Mouse (Mus musculus) CH12.LX (cell line): ENCODE measurements around the gene Ift43. TPM values are rescaled to one million over a fixed set of nuclear protein-coding genes. Genes with fewer than 3 reads are reported as not detected.
A peak's percentile ranks its signal among the peaks of the same experiment; 100 is the strongest.

Experiments used
- DNase-seq: peaks from one replicate; pipeline ENCODE4 v3.0.0-alpha.2; 2013; ENCODE audit errors: extremely low read depth
- H3K27ac ChIP-seq: 2 replicates; pipeline ENCODE4 v1.5.1; 2012; ENCODE audit warnings: low read depth, mild to moderate bottlenecking, control low read depth, moderate library complexity; ENCODE audit not compliant: insufficient read depth
- H3K27me3 ChIP-seq: replicated peaks from 2 replicates; pipeline ENCODE3; 2012; ENCODE audit warnings: inconsistent platforms
- H3K36me3 ChIP-seq, 2 experiments: replicated peaks in 1 of 2; 2 replicates each; pipeline versions ENCODE3 to v1.6.1; 2012; ENCODE audit warnings: inconsistent platforms in 1 of 2, low read length in 1 of 2, mild to moderate bottlenecking in 1 of 2, mixed read lengths in 1 of 2, moderate library complexity in 1 of 2; ENCODE audit not compliant: control insufficient read depth in 1 of 2, insufficient read depth in 1 of 2
- H3K4me1 ChIP-seq, 2 experiments: 2 replicates each; pipeline ENCODE4 v1.6.1; 2012; ENCODE audit warnings: inconsistent platforms in 1 of 2, moderate library complexity in 1 of 2; ENCODE audit not compliant: insufficient read depth in 2 of 2, control insufficient read depth in 1 of 2
- H3K4me2 ChIP-seq: 2 replicates; pipeline ENCODE4 v1.6.1; 2012; ENCODE audit warnings: low read depth, mild to moderate bottlenecking, control low read depth; ENCODE audit not compliant: poor library complexity, insufficient read depth, severe bottlenecking
- H3K4me3 ChIP-seq, 3 experiments: fragments of 150-350 bp in 1 of 3; sonication (generic) in 1 of 3; replicated peaks in 1 of 3; 2 replicates each; pipeline versions ENCODE3 to v1.5.1; 2011 to 2012; ENCODE audit warnings: low read depth in 2 of 3, low read length in 2 of 3, mild to moderate bottlenecking in 2 of 3, moderate library complexity in 2 of 3, control low read depth in 1 of 3, improper control_type of control experiment in 1 of 3, inconsistent platforms in 1 of 3, mixed read lengths in 1 of 3; ENCODE audit not compliant: poor library complexity in 1 of 3
- H3K79me2 ChIP-seq: replicated peaks from 2 replicates; pipeline ENCODE4 v1.6.1; 2012; ENCODE audit warnings: mild to moderate bottlenecking, moderate library complexity; ENCODE audit not compliant: control insufficient read depth, poor library complexity, insufficient read depth, severe bottlenecking; ENCODE audit errors: extremely low read depth
- H3K9ac ChIP-seq: 2 replicates; pipeline ENCODE4 v1.6.1; 2012; ENCODE audit warnings: low read depth, mild to moderate bottlenecking, control low read depth, moderate library complexity; ENCODE audit not compliant: insufficient read depth
- H3K9me3 ChIP-seq: replicated peaks from 2 replicates; pipeline ENCODE3; 2012; ENCODE audit warnings: low read length, inconsistent platforms, mixed read lengths
- CHD2 ChIP-seq: IDR thresholded peaks from 2 replicates; pipeline ENCODE4 v1.6.1; 2011; ENCODE audit warnings: low read length, improper control_type of control experiment
- CTCF ChIP-seq, 2 experiments: IDR thresholded peaks in 1 of 2; conservative IDR thresholded peaks in 1 of 2; 2 replicates each; pipeline ENCODE4 v1.5.1; 2011 to 2012; ENCODE audit warnings: low read depth in 2 of 2, low read length in 2 of 2, improper control_type of control experiment in 1 of 2, inconsistent platforms in 1 of 2, mild to moderate bottlenecking in 1 of 2, moderate library complexity in 1 of 2
- ELF1 ChIP-seq: IDR thresholded peaks from 2 replicates; pipeline ENCODE4 v1.6.1; 2014; ENCODE audit warnings: low read depth, mild to moderate bottlenecking, inconsistent platforms, low read length, improper control_type of control experiment
- EP300 ChIP-seq: IDR thresholded peaks from 2 replicates; pipeline ENCODE4 v1.6.1; 2011; ENCODE audit warnings: low read length, improper control_type of control experiment
- ETS1 ChIP-seq: conservative IDR thresholded peaks from 2 replicates; pipeline ENCODE4 v1.6.1; 2012; ENCODE audit warnings: low read depth, mild to moderate bottlenecking, inconsistent platforms, low read length, improper control_type of control experiment, moderate library complexity
- IRF4 ChIP-seq: IDR thresholded peaks from 2 replicates; pipeline ENCODE4 v1.6.1; 2014; ENCODE audit warnings: low read depth, mild to moderate bottlenecking, inconsistent platforms, low read length, improper control_type of control experiment
- JUND ChIP-seq: conservative IDR thresholded peaks from 2 replicates; pipeline ENCODE4 v1.6.1; 2011; ENCODE audit warnings: low read depth, low read length, improper control_type of control experiment
- KAT2A ChIP-seq: IDR thresholded peaks from 2 replicates; pipeline ENCODE4 v1.6.1; 2012; ENCODE audit warnings: low read length, improper control_type of control experiment, inconsistent platforms; ENCODE audit not compliant: insufficient replicate concordance
- MAFK ChIP-seq: IDR thresholded peaks from 2 replicates; pipeline ENCODE4 v1.6.1; 2011; ENCODE audit warnings: low read length, improper control_type of control experiment; ENCODE audit not compliant: insufficient replicate concordance
- MAZ ChIP-seq: IDR thresholded peaks from 2 replicates; pipeline ENCODE4 v1.6.1; 2012; ENCODE audit warnings: low read depth, mild to moderate bottlenecking, inconsistent platforms, low read length, improper control_type of control experiment, moderate library complexity
- MXI1 ChIP-seq: IDR thresholded peaks from 2 replicates; pipeline ENCODE4 v1.6.1; 2011; ENCODE audit warnings: mild to moderate bottlenecking, low read depth, low read length, improper control_type of control experiment
- MYC ChIP-seq: IDR thresholded peaks from 2 replicates; pipeline ENCODE4 v1.6.1; 2011; ENCODE audit warnings: low read depth, mild to moderate bottlenecking, improper control_type of control experiment, low read length
- NRF1 ChIP-seq: IDR thresholded peaks from 2 replicates; pipeline ENCODE4 v1.6.1; 2014; ENCODE audit warnings: low read depth, mild to moderate bottlenecking, inconsistent platforms, low read length, improper control_type of control experiment, moderate library complexity
- PAX5 ChIP-seq: IDR thresholded peaks from 2 replicates; pipeline ENCODE4 v1.6.1; 2012; ENCODE audit warnings: low read length, inconsistent platforms, mixed read lengths
- RAD21 ChIP-seq: IDR thresholded peaks from 2 replicates; pipeline ENCODE4 v1.6.1; 2011; ENCODE audit warnings: low read depth, mild to moderate bottlenecking, low read length, improper control_type of control experiment, moderate library complexity
- SIN3A ChIP-seq: IDR thresholded peaks from 2 replicates; pipeline ENCODE4 v1.6.1; 2012; ENCODE audit warnings: low read length, improper control_type of control experiment, inconsistent platforms
- SMC3 ChIP-seq: IDR thresholded peaks from 2 replicates; pipeline ENCODE4 v1.6.1; 2011; ENCODE audit warnings: low read depth, low read length, improper control_type of control experiment
- TBP ChIP-seq: conservative IDR thresholded peaks from 2 replicates; pipeline ENCODE4 v1.6.1; 2011; ENCODE audit warnings: low read depth, low read length, improper control_type of control experiment
- USF1 ChIP-seq: IDR thresholded peaks from 2 replicates; pipeline ENCODE4 v1.6.1; 2014; ENCODE audit warnings: low read depth, mild to moderate bottlenecking, inconsistent platforms, low read length, improper control_type of control experiment
- ZKSCAN1 ChIP-seq: IDR thresholded peaks from 2 replicates; pipeline ENCODE4 v1.6.1; 2012; ENCODE audit warnings: low read depth, inconsistent platforms, low read length, improper control_type of control experiment, borderline replicate concordance
- dilution Hi-C: fragments of 300-500 bp; cut with MboI; formaldehyde crosslinking; loops from 2 replicates; pipeline ENCODE4 v1.14.3; 2020; ENCODE audit warnings: low sequenced_read_pairs; ENCODE audit not compliant: extremely low pct_unique_long_range_greater_than_20kb, extremely low pct_ligation_motif_present
- in situ Hi-C: fragments of 300-500 bp; cut with MboI; formaldehyde crosslinking; loops from 3 replicates; pipeline ENCODE4 v1.14.3; 2019; ENCODE audit warnings: low sequenced_read_pairs, low pct_ligation_motif_present, low pct_unique_long_range_greater_than_20kb, mixed read lengths
- polyA plus RNA-seq: library from polyadenylated mRNA; unstranded; fragments of >175 nt; gene quantifications from 2 replicates; pipeline ENCODE4 v1.2.1, GENCODE M21; 2012; ENCODE audit warnings: low read depth; ENCODE audit not compliant: insufficient read length
- total RNA-seq, 2 experiments: library from RNA; depleted of rRNA; stranded (reverse); fragments of 300-350 nt in 1 of 2; fragments of >200 nt in 1 of 2; gene quantifications; 2 replicates each; pipeline ENCODE4 v1.2.3; 2012 to 2014

The Ift43 gene
- total and polyA plus RNA-seq, 3 experiments: 2.0 to 8.6 (median 2.8) TPM

DNA sequence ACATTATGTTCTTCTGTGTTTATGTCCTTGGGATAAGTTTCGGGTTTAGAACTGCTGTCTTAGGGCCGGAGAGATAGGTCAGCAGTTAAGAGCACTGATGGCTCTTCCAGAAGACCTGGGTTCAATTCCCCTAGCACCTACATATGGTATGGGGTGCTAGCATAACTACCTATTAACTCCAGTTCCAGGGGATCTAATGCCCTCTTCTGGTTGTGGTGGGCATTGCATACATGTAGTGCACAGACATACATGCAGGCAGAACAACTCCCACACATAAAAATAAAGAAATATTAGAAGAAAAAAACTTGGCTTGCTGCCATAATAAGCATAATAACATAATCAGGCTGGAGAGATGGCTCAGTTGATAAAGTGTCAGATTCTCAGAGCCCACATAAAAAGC is 28.3 kb downstream of the Ift43 start:
- TF ChIP-seq PAX5: no peak
- TF ChIP-seq IRF4: no peak
- peak; percentile 58 for TF ChIP-seq RAD21
- no peak for TF ChIP-seq SIN3A
- no peak for TF ChIP-seq MAFK
- no peak for TF ChIP-seq KAT2A
- TF ChIP-seq ZKSCAN1: no peak
- TF ChIP-seq JUND: no peak
- TF ChIP-seq USF1: no peak
- no peak for TF ChIP-seq TBP
- peak; percentile 64 to 69 for TF ChIP-seq CTCF (conservative IDR thresholded peaks at IDR 0.05 in 1 of 2, IDR thresholded peaks at IDR 0.05 in 1 of 2; ENCODE audit: low read depth in 2 of 2, low read length in 2 of 2)
- no peak for TF ChIP-seq MXI1
- TF ChIP-seq ETS1: no peak
- peak; percentile 49 for TF ChIP-seq SMC3
- H3K27ac ChIP-seq: no peak overlapping the region
- peaks cover 0 to 21% of the 10 kb centered on the region in 2 experiments; a peak in 2 of 4 replicates for H3K4me1 ChIP-seq
- H3K9me3 ChIP-seq: no peaks in the 10 kb centered on the region
- no peak overlapping the region for H3K9ac ChIP-seq
- H3K27me3 ChIP-seq: no peaks in the 10 kb centered on the region
- H3K36me3 ChIP-seq: no peaks in the 10 kb centered on the region
- no peaks in the 10 kb centered on the region for H3K79me2 ChIP-seq
- no peak overlapping the region for H3K4me3 ChIP-seq
- in situ Hi-C loops (no loop called here), dilution Hi-C loops (no loop called here)
- H3K4me2 ChIP-seq: no peak overlapping the region
- peak; percentile 52 for DNase-seq

DNA sequence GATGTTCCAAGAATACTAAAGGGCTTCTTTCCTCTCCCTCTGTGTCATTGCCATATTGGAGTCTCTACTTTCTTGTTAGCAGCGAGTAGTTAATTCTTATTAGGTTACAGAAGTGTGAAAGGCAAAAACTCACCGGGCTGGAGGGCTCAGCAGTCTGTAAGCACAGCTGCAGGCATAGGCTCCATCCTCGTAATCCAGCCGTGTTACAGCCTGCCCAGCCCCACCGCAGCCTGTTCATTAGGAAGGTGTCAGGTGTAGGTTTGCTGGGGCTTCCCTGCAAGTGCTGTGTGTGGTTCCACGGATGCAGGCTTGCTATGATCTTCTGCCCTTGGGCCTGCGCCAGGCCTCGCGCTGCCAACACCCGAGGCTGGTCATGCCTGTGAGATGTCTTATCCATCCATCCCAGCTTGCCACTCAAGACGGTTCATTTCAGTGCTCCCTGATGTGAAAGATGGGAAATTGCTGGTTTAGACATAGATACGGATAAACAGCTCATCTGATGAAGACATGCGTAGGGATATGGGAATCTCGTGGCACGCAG is 34.0 kb downstream of the Ift43 start:
- H3K27ac ChIP-seq: no peak overlapping the region
- H3K9ac ChIP-seq: no peak overlapping the region
- H3K4me1 ChIP-seq: no peaks in the 10 kb centered on the region
- no peaks in the 10 kb centered on the region for H3K36me3 ChIP-seq
- no peak for DNase-seq
- in situ Hi-C loops (no loop called here), dilution Hi-C loops (no loop called here)
- H3K27me3 ChIP-seq: no peaks in the 10 kb centered on the region
- no peaks in the 10 kb centered on the region for H3K9me3 ChIP-seq
- H3K4me2 ChIP-seq: no peak overlapping the region
- no peak overlapping the region for H3K4me3 ChIP-seq
- TF ChIP-seq USF1 (no peak), MYC (no peak), SMC3 (no peak), TBP (no peak), ZKSCAN1 (no peak), EP300 (no peak), ELF1 (no peak), CHD2 (no peak), NRF1 (no peak), JUND (no peak), MAZ (no peak)
- H3K79me2 ChIP-seq: no peaks in the 10 kb centered on the region
